Mouse (Mus musculus) CH12.LX (cell line): ENCODE results near the gene Col4a4. TPM values are rescaled to one million over a fixed set of nuclear protein-coding genes. Genes with fewer than 3 reads are reported as not detected.
A peak's percentile ranks its signal among the peaks of the same experiment; 100 is the strongest.

ENCODE experiments used
- DNase-seq: peaks from one replicate; pipeline ENCODE4 v3.0.0-alpha.2; 2013; ENCODE audit errors: extremely low read depth
- H3K27ac ChIP-seq: 2 replicates; pipeline ENCODE4 v1.5.1; 2012; ENCODE audit warnings: low read depth, mild to moderate bottlenecking, control low read depth, moderate library complexity; ENCODE audit not compliant: insufficient read depth
- H3K27me3 ChIP-seq: replicated peaks from 2 replicates; pipeline ENCODE3; 2012; ENCODE audit warnings: inconsistent platforms
- H3K36me3 ChIP-seq, 2 experiments: replicated peaks in 1 of 2; 2 replicates each; pipeline versions ENCODE3 to v1.6.1; 2012; ENCODE audit warnings: inconsistent platforms in 1 of 2, low read length in 1 of 2, mild to moderate bottlenecking in 1 of 2, mixed read lengths in 1 of 2, moderate library complexity in 1 of 2; ENCODE audit not compliant: control insufficient read depth in 1 of 2, insufficient read depth in 1 of 2
- H3K4me1 ChIP-seq, 2 experiments: 2 replicates each; pipeline ENCODE4 v1.6.1; 2012; ENCODE audit warnings: inconsistent platforms in 1 of 2, moderate library complexity in 1 of 2; ENCODE audit not compliant: insufficient read depth in 2 of 2, control insufficient read depth in 1 of 2
- H3K4me2 ChIP-seq: 2 replicates; pipeline ENCODE4 v1.6.1; 2012; ENCODE audit warnings: low read depth, mild to moderate bottlenecking, control low read depth; ENCODE audit not compliant: poor library complexity, insufficient read depth, severe bottlenecking
- H3K4me3 ChIP-seq, 3 experiments: fragments of 150-350 bp in 1 of 3; sonication (generic) in 1 of 3; replicated peaks in 1 of 3; 2 replicates each; pipeline versions ENCODE3 to v1.5.1; 2011 to 2012; ENCODE audit warnings: low read depth in 2 of 3, low read length in 2 of 3, mild to moderate bottlenecking in 2 of 3, moderate library complexity in 2 of 3, control low read depth in 1 of 3, improper control_type of control experiment in 1 of 3, inconsistent platforms in 1 of 3, mixed read lengths in 1 of 3; ENCODE audit not compliant: poor library complexity in 1 of 3
- H3K79me2 ChIP-seq: replicated peaks from 2 replicates; pipeline ENCODE4 v1.6.1; 2012; ENCODE audit warnings: mild to moderate bottlenecking, moderate library complexity; ENCODE audit not compliant: control insufficient read depth, poor library complexity, insufficient read depth, severe bottlenecking; ENCODE audit errors: extremely low read depth
- H3K9ac ChIP-seq: 2 replicates; pipeline ENCODE4 v1.6.1; 2012; ENCODE audit warnings: low read depth, mild to moderate bottlenecking, control low read depth, moderate library complexity; ENCODE audit not compliant: insufficient read depth
- H3K9me3 ChIP-seq: replicated peaks from 2 replicates; pipeline ENCODE3; 2012; ENCODE audit warnings: low read length, inconsistent platforms, mixed read lengths
- BHLHE40 ChIP-seq: IDR thresholded peaks from 2 replicates; pipeline ENCODE4 v1.6.1; 2011; ENCODE audit warnings: mild to moderate bottlenecking, low read depth, low read length, improper control_type of control experiment
- CTCF ChIP-seq, 2 experiments: IDR thresholded peaks in 1 of 2; conservative IDR thresholded peaks in 1 of 2; 2 replicates each; pipeline ENCODE4 v1.5.1; 2011 to 2012; ENCODE audit warnings: low read depth in 2 of 2, low read length in 2 of 2, improper control_type of control experiment in 1 of 2, inconsistent platforms in 1 of 2, mild to moderate bottlenecking in 1 of 2, moderate library complexity in 1 of 2
- E2F4 ChIP-seq: IDR thresholded peaks from 2 replicates; pipeline ENCODE4 v1.6.1; 2011; ENCODE audit warnings: low read depth, low read length, improper control_type of control experiment; ENCODE audit not compliant: insufficient replicate concordance
- ELF1 ChIP-seq: IDR thresholded peaks from 2 replicates; pipeline ENCODE4 v1.6.1; 2014; ENCODE audit warnings: low read depth, mild to moderate bottlenecking, inconsistent platforms, low read length, improper control_type of control experiment
- GABPA ChIP-seq: IDR thresholded peaks from 2 replicates; pipeline ENCODE4 v1.6.1; 2012; ENCODE audit warnings: low read depth, low read length, improper control_type of control experiment, inconsistent platforms; ENCODE audit not compliant: insufficient replicate concordance
- HCFC1 ChIP-seq: IDR thresholded peaks from 2 replicates; pipeline ENCODE4 v1.6.1; 2012; ENCODE audit warnings: low read depth, mild to moderate bottlenecking, inconsistent platforms, low read length, improper control_type of control experiment
- JUN ChIP-seq: IDR thresholded peaks from 2 replicates; pipeline ENCODE4 v1.6.1; 2011; ENCODE audit warnings: low read depth, mild to moderate bottlenecking, low read length, improper control_type of control experiment, moderate library complexity; ENCODE audit not compliant: insufficient read depth
- MAX ChIP-seq: IDR thresholded peaks from 2 replicates; pipeline ENCODE4 v1.6.1; 2011; ENCODE audit warnings: low read length, improper control_type of control experiment
- MXI1 ChIP-seq: IDR thresholded peaks from 2 replicates; pipeline ENCODE4 v1.6.1; 2011; ENCODE audit warnings: mild to moderate bottlenecking, low read depth, low read length, improper control_type of control experiment
- NELFE ChIP-seq: IDR thresholded peaks from 2 replicates; pipeline ENCODE4 v1.6.1; 2011; ENCODE audit warnings: low read depth, low read length, improper control_type of control experiment
- PAX5 ChIP-seq: IDR thresholded peaks from 2 replicates; pipeline ENCODE4 v1.6.1; 2012; ENCODE audit warnings: low read length, inconsistent platforms, mixed read lengths
- POLR2A ChIP-seq: IDR thresholded peaks from 2 replicates; pipeline ENCODE4 v1.6.1; 2011; ENCODE audit warnings: low read depth, mild to moderate bottlenecking, improper control_type of control experiment, low read length
- RAD21 ChIP-seq: IDR thresholded peaks from 2 replicates; pipeline ENCODE4 v1.6.1; 2011; ENCODE audit warnings: low read depth, mild to moderate bottlenecking, low read length, improper control_type of control experiment, moderate library complexity
- RCOR1 ChIP-seq: conservative IDR thresholded peaks from 2 replicates; pipeline ENCODE4 v1.6.1; 2012; ENCODE audit warnings: low read depth, mild to moderate bottlenecking, inconsistent platforms, low read length, improper control_type of control experiment
- TBP ChIP-seq: conservative IDR thresholded peaks from 2 replicates; pipeline ENCODE4 v1.6.1; 2011; ENCODE audit warnings: low read depth, low read length, improper control_type of control experiment
- UBTF ChIP-seq: IDR thresholded peaks from 2 replicates; pipeline ENCODE4 v1.6.1; 2012; ENCODE audit warnings: low read depth, mild to moderate bottlenecking, inconsistent platforms, low read length, improper control_type of control experiment, moderate library complexity
- ZKSCAN1 ChIP-seq: IDR thresholded peaks from 2 replicates; pipeline ENCODE4 v1.6.1; 2012; ENCODE audit warnings: low read depth, inconsistent platforms, low read length, improper control_type of control experiment, borderline replicate concordance
- ZMIZ1 ChIP-seq: IDR thresholded peaks from 2 replicates; pipeline ENCODE4 v1.6.1; 2012; ENCODE audit warnings: low read depth, mild to moderate bottlenecking, inconsistent platforms, low read length, improper control_type of control experiment
- dilution Hi-C: fragments of 300-500 bp; cut with MboI; formaldehyde crosslinking; loops from 2 replicates; pipeline ENCODE4 v1.14.3; 2020; ENCODE audit warnings: low sequenced_read_pairs; ENCODE audit not compliant: extremely low pct_unique_long_range_greater_than_20kb, extremely low pct_ligation_motif_present
- in situ Hi-C: fragments of 300-500 bp; cut with MboI; formaldehyde crosslinking; loops from 3 replicates; pipeline ENCODE4 v1.14.3; 2019; ENCODE audit warnings: low sequenced_read_pairs, low pct_ligation_motif_present, low pct_unique_long_range_greater_than_20kb, mixed read lengths
- polyA plus RNA-seq: library from polyadenylated mRNA; unstranded; fragments of >175 nt; gene quantifications from 2 replicates; pipeline ENCODE4 v1.2.1, GENCODE M21; 2012; ENCODE audit warnings: low read depth; ENCODE audit not compliant: insufficient read length
- total RNA-seq, 2 experiments: library from RNA; depleted of rRNA; stranded (reverse); fragments of 300-350 nt in 1 of 2; fragments of >200 nt in 1 of 2; gene quantifications; 2 replicates each; pipeline ENCODE4 v1.2.3; 2012 to 2014

Gene Col4a4
- total and polyA plus RNA-seq, 3 experiments, result under 0.01 to 0.03 TPM; not detected in 1

GRCm38 (mm10) chr1:82577339-82577738 is 9.3 kb downstream of the Col4a4 start:
- dilution Hi-C loops, result no loop called here
- H3K27me3 ChIP-seq, result no peaks in the 10 kb centered on the region
- DNase-seq, result no peak
- H3K36me3 ChIP-seq, result no peaks in the 10 kb centered on the region
- no peak overlapping the region for H3K27ac ChIP-seq
- no peaks in the 10 kb centered on the region for H3K79me2 ChIP-seq
- H3K4me2 ChIP-seq, result no peak overlapping the region
- H3K9ac ChIP-seq, result no peak overlapping the region
- no peaks in the 10 kb centered on the region for H3K4me1 ChIP-seq
- in situ Hi-C loops, result loop anchor here (10.0 kb wide), 1 partner anchor 57 kb away; no protein-coding TSS in a partner anchor
- no peak for TF ChIP-seq JUN
- TF ChIP-seq UBTF, result no peak
- no peaks in the 10 kb centered on the region for H3K9me3 ChIP-seq
- H3K4me3 ChIP-seq, result no peak overlapping the region

GRCm38 (mm10) chr1:82576182-82576581 is 10.5 kb downstream of the Col4a4 start:
- in situ Hi-C loops, result loop anchor here (10.0 kb wide), 1 partner anchor 59 kb away; no protein-coding TSS in a partner anchor
- Histone ChIP-seq H3K4me1 (no peaks in the 10 kb centered on the region), H3K4me2 (no peak overlapping the region), H3K27me3 (no peaks in the 10 kb centered on the region), H3K9ac (no peak overlapping the region), H3K9me3 (no peaks in the 10 kb centered on the region), H3K27ac (no peak overlapping the region), H3K4me3 (no peak overlapping the region), H3K36me3 (no peaks in the 10 kb centered on the region), H3K79me2 (no peaks in the 10 kb centered on the region)
- dilution Hi-C loops, result no loop called here
- no peak for DNase-seq
- TF ChIP-seq RCOR1 (no peak), CTCF (conservative IDR thresholded peaks at IDR 0.05 in 1 of 2, IDR thresholded peaks at IDR 0.05 in 1 of 2; ENCODE audit: low read depth in 2 of 2, low read length in 2 of 2) (peak in 1 of 2 experiments; percentile 27; a peak in 2 of 4 replicates), E2F4 (no peak), UBTF (no peak)

GRCm38 (mm10) chr1:82575681-82576080 is 11.0 kb downstream of the Col4a4 start:
- no peak for TF ChIP-seq MXI1
- TF ChIP-seq POLR2A, result no peak
- no peak for TF ChIP-seq ZMIZ1
- no peak for TF ChIP-seq PAX5
- no peak for TF ChIP-seq ZKSCAN1
- TF ChIP-seq BHLHE40, result no peak
- TF ChIP-seq NELFE, result no peak
- no peak for TF ChIP-seq GABPA
- no peak for TF ChIP-seq ELF1
- TF ChIP-seq JUN, result no peak
- TF ChIP-seq MAX, result no peak
- no peak for TF ChIP-seq RAD21
- no peak for TF ChIP-seq HCFC1
- TF ChIP-seq TBP, result no peak
- no peaks in the 10 kb centered on the region for H3K36me3 ChIP-seq

More at GRCm38 (mm10) chr1:82575681-82576080, 11.0 kb downstream of the Col4a4 start:
- no peak overlapping the region for H3K4me3 ChIP-seq
- in situ Hi-C loops (loop anchor here (10.0 kb wide), 1 partner anchor 59 kb away; no protein-coding TSS in a partner anchor), dilution Hi-C loops (no loop called here)
- H3K4me2 ChIP-seq, result no peak overlapping the region
- DNase-seq, result no peak
- H3K9ac ChIP-seq, result no peak overlapping the region
- no peaks in the 10 kb centered on the region for H3K79me2 ChIP-seq
- H3K4me1 ChIP-seq, result no peaks in the 10 kb centered on the region
- no peak overlapping the region for H3K27ac ChIP-seq
- H3K9me3 ChIP-seq, result no peaks in the 10 kb centered on the region
- no peaks in the 10 kb centered on the region for H3K27me3 ChIP-seq
